Mouse (Mus musculus) gastrocnemius, adult 2 months (tissue): Measurements from ENCODE around the gene Mettl8. TPM values are rescaled to one million over a fixed set of nuclear protein-coding genes. Genes with fewer than 3 reads are reported as not detected.

Experiments used
- DNase-seq: peaks from one replicate; pipeline ENCODE4 v3.0.0; 2022
- H3K27ac ChIP-seq: fragments of 200-600 bp; 2 replicates; pipeline ENCODE4 v1.8.1; 2022; ENCODE audit warnings: mild to moderate bottlenecking
- H3K4me3 ChIP-seq: fragments of 200-600 bp; 2 replicates; pipeline ENCODE4 v1.8.1; 2022; ENCODE audit warnings: mild to moderate bottlenecking, moderate library complexity
- CTCF ChIP-seq: fragments of 200-600 bp; IDR thresholded peaks from 2 replicates; pipeline ENCODE4 v1.8.1; 2022; ENCODE audit warnings: antibody characterized with exemption, mild to moderate bottlenecking, moderate library complexity
- intact Hi-C: fragments of 180-260 bp; cut with DNase I; formaldehyde crosslinking; loops from one replicate; pipeline ENCODE4 v1.15.1; 2025
- long read RNA-seq, 2 experiments: library from polyadenylated mRNA; stranded (forward); transcript quantifications; one replicate each; pipeline ENCODE4 v2.0.0; 2021
- total RNA-seq, 2 experiments: library from RNA; stranded (reverse); gene quantifications; 2 replicates each; pipeline ENCODE4 v1.2.3; 2021

Mettl8 gene
- 1 to 10 TPM; 5.0 to 6.4 TPM for total RNA-seq
- long read RNA-seq, experiment 1, transcript Mettl8-204 (10 exons, 2,347 nt) = major isoform, 7 of 14 reads
- long read RNA-seq, experiment 1, partial matches to known transcripts = 2 of 14 reads
- long read RNA-seq, experiment 1, other reads (novel, unspliced or antisense) = 5 of 14 reads
- long read RNA-seq, experiment 2, transcript Mettl8-204 (10 exons, 2,347 nt) = major isoform, 9 of 13 reads
- long read RNA-seq, experiment 2, partial matches to known transcripts = 0 of 13 reads
- long read RNA-seq, experiment 2, other reads (novel, unspliced or antisense) = 4 of 13 reads

- TF ChIP-seq CTCF = peak; percentile 38
- Histone ChIP-seq H3K4me3 (peak within 1 kb of the TSS; percentile 73), H3K27ac (peak within 1 kb of the TSS; percentile 97)
- DNase-seq = peak; percentile 95
- intact Hi-C loops = no loop called here
Observed at GRCm38 (mm10) chr2:71055300-71056114, at the start of gene Mettl8, which contains the start of gene Dcaf17. Mettl8 (minus strand) TSS chr2:71055583. Dcaf17 (plus strand) TSS chr2:71055328.

GRCm38 (mm10) chr2:71104696-71105095 lies 49.3 kb upstream of the Mettl8 start:
- no peak for TF ChIP-seq CTCF
- Histone ChIP-seq H3K27ac (no peak overlapping the region), H3K4me3 (no peak overlapping the region)
- intact Hi-C loops = no loop called here
- DNase-seq = no peak

GRCm38 (mm10) chr2:71103292-71103680 lies 47.9 kb upstream of the Mettl8 start:
- DNase-seq = no peak
- H3K4me3 ChIP-seq = no peak overlapping the region
- TF ChIP-seq CTCF = no peak
- intact Hi-C loops = no loop called here
- no peak overlapping the region for H3K27ac ChIP-seq

GRCm38 (mm10) chr2:71102621-71103291 lies 47.4 kb upstream of the Mettl8 start:
- no peak for DNase-seq
- TF ChIP-seq CTCF = no peak
- intact Hi-C loops = no loop called here
- Histone ChIP-seq H3K27ac (no peak overlapping the region), H3K4me3 (no peak overlapping the region)

DNA sequence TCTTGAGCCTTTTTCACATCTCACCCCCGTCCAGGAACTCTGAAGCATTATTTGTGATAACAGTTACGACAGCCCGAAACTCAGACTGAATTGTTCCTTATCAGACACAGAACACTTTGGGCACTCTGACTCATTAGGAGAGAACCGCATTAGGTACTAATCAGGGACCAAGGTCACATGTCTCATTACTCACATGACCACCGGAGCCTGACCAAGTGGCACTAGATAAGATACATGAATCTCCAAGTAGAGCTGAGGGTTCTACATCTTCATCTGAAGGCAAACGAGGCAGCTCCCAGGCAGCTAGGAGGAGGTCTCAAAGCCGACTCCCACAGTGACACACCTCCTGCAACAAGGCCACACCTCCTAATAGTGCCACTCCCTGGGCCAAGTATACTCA lies 40.8 kb upstream of the Mettl8 start:
- no peak overlapping the region for H3K4me3 ChIP-seq
- DNase-seq = no peak
- H3K27ac ChIP-seq = no peak overlapping the region
- no peak for TF ChIP-seq CTCF
- intact Hi-C loops = no loop called here

- H3K27ac ChIP-seq = no peak overlapping the region
- peak; percentile 31 for TF ChIP-seq CTCF
- no peak overlapping the region for H3K4me3 ChIP-seq
- intact Hi-C loops = no loop called here
- DNase-seq = no peak
Observed at GRCm38 (mm10) chr2:71090660-71091445, 35.5 kb upstream of the Mettl8 start.

- TF ChIP-seq CTCF = no peak
- intact Hi-C loops = no loop called here
Observed at GRCm38 (mm10) chr2:71089766-71090165, 34.4 kb upstream of the Mettl8 start.

GRCm38 (mm10) chr2:71083454-71084193 lies 28.2 kb upstream of the Mettl8 start:
- intact Hi-C loops = no loop called here
- no peak overlapping the region for H3K27ac ChIP-seq
- no peak for DNase-seq
- TF ChIP-seq CTCF = no peak
- H3K4me3 ChIP-seq = no peak overlapping the region

More at GRCm38 (mm10) chr2:71089766-71090165, 34.4 kb upstream of the Mettl8 start:
- DNase-seq = no peak
- no peak overlapping the region for H3K4me3 ChIP-seq
- no peak overlapping the region for H3K27ac ChIP-seq

GRCm38 (mm10) chr2:71082416-71082815 lies 27.0 kb upstream of the Mettl8 start:
- H3K4me3 ChIP-seq = no peak overlapping the region

GRCm38 (mm10) chr2:71073828-71074227 lies 18.4 kb upstream of the Mettl8 start:
- Histone ChIP-seq H3K4me3 (no peak overlapping the region), H3K27ac (no peak overlapping the region)
- intact Hi-C loops = no loop called here
- DNase-seq = no peak
- no peak for TF ChIP-seq CTCF

More at GRCm38 (mm10) chr2:71082416-71082815, 27.0 kb upstream of the Mettl8 start:
- no peak for TF ChIP-seq CTCF
- H3K27ac ChIP-seq = no peak overlapping the region
- no peak for DNase-seq
- intact Hi-C loops = no loop called here

DNA sequence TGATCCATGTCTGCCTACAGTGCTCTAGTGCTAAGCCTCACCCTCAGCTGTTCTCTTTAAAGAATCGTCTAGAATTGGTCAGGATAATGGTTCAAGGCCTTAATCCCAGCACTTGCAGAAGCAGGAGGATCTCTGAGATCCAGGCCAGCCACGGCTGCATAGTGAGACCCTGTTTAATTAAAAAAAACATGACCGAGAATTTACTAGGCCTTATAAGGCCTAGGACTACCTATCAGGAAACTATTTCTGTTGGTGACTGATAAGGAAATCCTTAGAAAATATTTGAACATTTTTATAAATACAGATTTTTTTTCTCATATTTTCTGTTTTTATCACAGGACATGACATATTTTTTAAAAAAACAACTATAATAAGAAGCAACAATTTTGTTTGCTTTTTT lies 17.9 kb upstream of the Mettl8 start:
- TF ChIP-seq CTCF = no peak
- intact Hi-C loops = no loop called here
- no peak for DNase-seq
- Histone ChIP-seq H3K27ac (no peak overlapping the region), H3K4me3 (no peak overlapping the region)

DNA sequence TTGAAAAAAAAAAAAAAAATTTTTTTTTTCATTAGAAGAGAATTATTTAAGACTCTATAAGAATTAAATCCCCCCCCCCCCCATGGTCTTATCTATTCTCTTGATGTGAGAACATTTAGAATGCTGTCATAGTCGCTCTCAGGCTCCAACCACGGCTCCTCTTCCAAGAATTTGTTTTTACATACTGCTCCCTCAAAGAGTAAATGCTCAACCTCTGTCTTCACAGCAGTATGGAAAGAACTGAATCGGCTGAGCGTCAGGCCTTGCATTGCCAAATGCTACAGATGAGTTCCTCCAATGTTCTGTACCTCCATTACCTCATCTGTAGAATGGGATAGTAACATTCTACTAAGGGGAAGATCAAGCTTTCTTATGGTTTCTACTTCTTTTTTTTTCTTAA lies 16.2 kb upstream of the Mettl8 start:
- TF ChIP-seq CTCF = no peak
- intact Hi-C loops = no loop called here
- H3K4me3 ChIP-seq = no peak overlapping the region

More for the DNA sequence above, 16.2 kb upstream of the Mettl8 start:
- no peak overlapping the region for H3K27ac ChIP-seq
- no peak for DNase-seq
